Mouse (Mus musculus): ENCODE results near the gene Csf3.

DNA sequence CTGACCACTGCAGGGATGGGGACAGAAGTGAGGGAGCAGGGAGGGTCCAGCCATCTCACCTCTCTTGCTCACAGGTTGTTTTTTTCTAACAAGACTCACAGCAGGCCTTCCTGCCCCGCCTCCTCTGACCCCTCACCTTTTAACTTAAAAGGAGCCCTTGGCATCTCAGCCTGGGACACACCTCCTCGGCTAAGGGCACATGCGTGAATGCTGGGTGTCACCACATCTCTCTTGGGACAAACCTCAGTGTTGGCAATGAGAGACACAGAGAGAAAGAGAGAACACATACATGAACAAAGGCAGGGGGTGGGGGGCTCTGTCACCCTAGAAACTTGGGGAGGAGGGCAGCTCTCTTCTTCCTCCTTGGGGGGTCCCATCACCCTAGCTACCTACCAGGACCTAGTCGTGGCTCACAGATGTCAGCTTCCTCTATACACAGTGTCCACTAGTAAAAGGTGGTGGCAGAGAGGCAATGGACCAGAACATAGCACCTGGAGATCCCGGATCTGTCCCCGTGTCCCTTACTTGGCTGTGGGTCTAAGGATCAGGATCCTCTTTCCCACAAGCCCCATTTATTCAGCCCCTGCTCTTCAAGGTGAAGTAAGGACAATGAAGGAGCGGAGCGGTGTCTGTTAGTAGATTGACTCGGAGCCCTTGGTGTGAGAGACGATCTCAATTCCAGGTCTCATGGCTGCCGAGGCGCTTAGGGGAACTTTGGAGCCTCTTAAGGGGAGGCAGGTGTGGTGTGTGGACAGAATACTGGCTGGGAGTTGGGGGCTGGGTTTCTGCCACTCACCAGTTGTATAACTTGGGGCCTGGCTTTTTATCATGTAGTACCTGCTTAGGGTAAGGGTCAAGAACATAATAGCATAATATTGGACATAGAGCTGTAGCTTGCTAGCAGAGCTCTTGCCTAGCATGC lies 45.1 kb downstream of the Csf3 start:
- no peak for TF ChIP-seq CTCF (IDR thresholded peaks at IDR 0.05; ENCODE audit: low read depth, low read length)
- no peak for TF ChIP-seq POLR2A (IDR thresholded peaks at IDR 0.05; ENCODE audit: insufficient read depth, low read length)

All from ES-Bruce4 (cell line).